Mouse (Mus musculus) testis, adult 2 months (tissue): Measurements from ENCODE around the gene Tbxas1. TPM values are rescaled to one million over a fixed set of nuclear protein-coding genes. Genes with fewer than 3 reads are reported as not detected.

ENCODE experiments used
- H3K27ac ChIP-seq: fragments of 200-500 bp; 2 replicates; pipeline ENCODE4 v1.5.1; 2012; ENCODE audit warnings: low read depth, low read length; ENCODE audit not compliant: control insufficient read depth, insufficient read depth
- H3K27me3 ChIP-seq: fragments of 200-500 bp; 2 replicates; pipeline ENCODE4 v1.6.1; 2012; ENCODE audit warnings: mild to moderate bottlenecking, low read length, moderate library complexity; ENCODE audit not compliant: control insufficient read depth, insufficient read depth
- H3K36me3 ChIP-seq: fragments of 200-500 bp; 2 replicates; pipeline ENCODE4 v1.6.1; 2012; ENCODE audit warnings: mild to moderate bottlenecking, low read length; ENCODE audit not compliant: control insufficient read depth, insufficient read depth
- H3K4me1 ChIP-seq: fragments of 200-500 bp; 2 replicates; pipeline ENCODE4 v1.6.1; 2012; ENCODE audit warnings: low read length; ENCODE audit not compliant: control insufficient read depth, insufficient read depth
- H3K4me3 ChIP-seq: fragments of 200-500 bp; 2 replicates; pipeline ENCODE4 v1.5.1; 2012; ENCODE audit warnings: low read depth, mild to moderate bottlenecking, low read length, moderate library complexity, mixed read lengths; ENCODE audit not compliant: control insufficient read depth
- CTCF ChIP-seq: fragments of 200-500 bp; IDR thresholded peaks from 2 replicates; pipeline ENCODE4 v1.5.1; 2012; ENCODE audit warnings: low read depth, mild to moderate bottlenecking, inconsistent platforms, low read length, moderate library complexity; ENCODE audit not compliant: control insufficient read depth, insufficient read depth, insufficient replicate concordance
- POLR2A ChIP-seq: fragments of 200-500 bp; IDR thresholded peaks from 2 replicates; pipeline ENCODE4 v1.6.1; 2012; ENCODE audit warnings: low read depth, mild to moderate bottlenecking, inconsistent platforms, low read length, moderate library complexity; ENCODE audit not compliant: control insufficient read depth
- polyA plus RNA-seq: library from polyadenylated mRNA; depleted of rRNA; stranded (reverse); fragments of >200 nt; gene quantifications from 2 replicates; pipeline ENCODE4 v1.2.3, GENCODE M21; 2012

Tbxas1 gene
- polyA plus RNA-seq, 1 experiment = 0.16 TPM

GRCm38 (mm10) chr6:38900073-38900472, 24.9 kb downstream of the Tbxas1 start:
- H3K4me1 ChIP-seq = no peaks in the 10 kb centered on the region
- no peak overlapping the region for H3K4me3 ChIP-seq
- H3K36me3 ChIP-seq = no peaks in the 10 kb centered on the region
- no peak overlapping the region for H3K27ac ChIP-seq
- no peaks in the 10 kb centered on the region for H3K27me3 ChIP-seq
- no peak for TF ChIP-seq POLR2A

GRCm38 (mm10) chr6:38900479-38901126, 25.4 kb downstream of the Tbxas1 start:
- no peaks in the 10 kb centered on the region for H3K36me3 ChIP-seq
- TF ChIP-seq POLR2A (no peak), CTCF (no peak)
- no peaks in the 10 kb centered on the region for H3K4me1 ChIP-seq
- no peak overlapping the region for H3K4me3 ChIP-seq
- no peaks in the 10 kb centered on the region for H3K27me3 ChIP-seq
- H3K27ac ChIP-seq = no peak overlapping the region

DNA sequence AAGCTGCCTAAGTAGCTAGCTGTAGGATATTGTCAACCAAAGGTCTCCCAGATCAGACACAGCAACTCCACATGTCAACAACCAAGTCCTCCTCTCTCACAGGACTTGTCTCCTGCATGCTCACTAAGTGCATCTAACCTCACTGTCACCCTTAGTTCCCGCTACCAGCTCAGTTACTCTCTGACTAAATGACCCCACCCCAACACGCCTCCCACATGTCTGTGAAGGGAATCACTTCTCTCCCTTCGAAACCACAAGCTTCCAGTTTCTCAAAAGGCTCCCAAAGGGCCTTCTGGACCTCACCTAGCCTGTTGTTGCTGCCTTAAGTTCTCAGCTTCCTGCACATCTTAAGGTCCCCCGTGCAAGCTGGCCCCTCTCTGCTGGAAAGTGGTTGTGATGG, 25.9 kb downstream of the Tbxas1 start:
- TF ChIP-seq CTCF (no peak), POLR2A (no peak)
- no peaks in the 10 kb centered on the region for H3K27me3 ChIP-seq
- no peaks in the 10 kb centered on the region for H3K4me1 ChIP-seq
- no peaks in the 10 kb centered on the region for H3K36me3 ChIP-seq
- H3K27ac ChIP-seq = no peak overlapping the region
- H3K4me3 ChIP-seq = no peak overlapping the region

DNA sequence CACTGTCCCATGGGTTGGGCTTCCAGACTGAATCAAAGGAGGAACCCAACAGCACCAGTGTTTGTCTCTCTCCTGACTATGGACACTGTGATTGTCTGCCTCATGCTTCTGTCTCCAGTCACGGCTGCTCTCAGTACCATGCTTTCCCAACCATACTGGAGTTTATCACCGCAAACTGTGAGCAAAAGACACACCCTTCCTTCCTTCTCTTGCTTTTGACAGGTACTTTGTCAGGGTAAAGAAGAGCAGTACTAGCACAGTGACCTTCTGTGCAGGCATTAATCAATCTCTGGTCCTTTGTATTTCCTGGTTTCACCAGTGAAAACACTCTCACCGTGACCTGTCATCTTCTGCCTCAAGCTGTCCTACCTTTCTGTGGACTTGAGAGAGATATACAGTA, 26.4 kb downstream of the Tbxas1 start:
- Histone ChIP-seq H3K27me3 (no peaks in the 10 kb centered on the region), H3K4me3 (no peak overlapping the region), H3K4me1 (no peaks in the 10 kb centered on the region), H3K27ac (no peak overlapping the region), H3K36me3 (no peaks in the 10 kb centered on the region)
- TF ChIP-seq POLR2A = no peak
- no peak for TF ChIP-seq CTCF

- no peak for TF ChIP-seq CTCF
- Histone ChIP-seq H3K27me3 (no peaks in the 10 kb centered on the region), H3K4me1 (no peaks in the 10 kb centered on the region), H3K36me3 (no peaks in the 10 kb centered on the region), H3K4me3 (no peak overlapping the region), H3K27ac (no peak overlapping the region)
Observed at GRCm38 (mm10) chr6:38902820-38903439, 27.7 kb downstream of the Tbxas1 start.

DNA sequence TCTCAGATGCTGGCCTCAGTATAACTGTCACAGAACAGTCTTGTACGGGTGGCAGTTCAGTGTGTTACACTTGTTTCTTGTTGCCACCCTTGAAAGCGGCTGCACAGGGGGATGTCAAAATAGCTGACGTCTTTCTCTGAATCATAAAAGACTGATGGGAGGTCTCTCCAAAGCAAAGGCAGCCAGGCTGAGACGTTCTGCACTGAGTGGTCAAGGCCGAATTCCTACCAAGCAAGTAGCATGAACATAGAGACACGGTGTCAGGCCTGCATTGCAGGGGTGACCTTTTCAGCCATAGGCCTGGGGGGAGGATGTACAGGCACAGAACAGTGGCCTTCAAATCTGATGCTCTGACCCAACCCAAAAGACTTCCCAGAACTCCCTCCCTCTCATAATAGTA, 30.8 kb downstream of the Tbxas1 start:
- Histone ChIP-seq H3K27ac (no peak overlapping the region), H3K4me3 (no peak overlapping the region), H3K4me1 (no peaks in the 10 kb centered on the region), H3K27me3 (no peaks in the 10 kb centered on the region), H3K36me3 (no peaks in the 10 kb centered on the region)
- TF ChIP-seq POLR2A (no peak), CTCF (no peak)

- Histone ChIP-seq H3K4me3 (no peak overlapping the region), H3K27me3 (no peaks in the 10 kb centered on the region), H3K36me3 (no peaks in the 10 kb centered on the region), H3K4me1 (no peaks in the 10 kb centered on the region), H3K27ac (no peak overlapping the region)
- no peak for TF ChIP-seq CTCF
- TF ChIP-seq POLR2A = no peak
Observed at GRCm38 (mm10) chr6:38908401-38908800, 33.2 kb downstream of the Tbxas1 start.
